8 mouse cellular contexts compared by ENCODE assay signal in the genomic region with DNA sequence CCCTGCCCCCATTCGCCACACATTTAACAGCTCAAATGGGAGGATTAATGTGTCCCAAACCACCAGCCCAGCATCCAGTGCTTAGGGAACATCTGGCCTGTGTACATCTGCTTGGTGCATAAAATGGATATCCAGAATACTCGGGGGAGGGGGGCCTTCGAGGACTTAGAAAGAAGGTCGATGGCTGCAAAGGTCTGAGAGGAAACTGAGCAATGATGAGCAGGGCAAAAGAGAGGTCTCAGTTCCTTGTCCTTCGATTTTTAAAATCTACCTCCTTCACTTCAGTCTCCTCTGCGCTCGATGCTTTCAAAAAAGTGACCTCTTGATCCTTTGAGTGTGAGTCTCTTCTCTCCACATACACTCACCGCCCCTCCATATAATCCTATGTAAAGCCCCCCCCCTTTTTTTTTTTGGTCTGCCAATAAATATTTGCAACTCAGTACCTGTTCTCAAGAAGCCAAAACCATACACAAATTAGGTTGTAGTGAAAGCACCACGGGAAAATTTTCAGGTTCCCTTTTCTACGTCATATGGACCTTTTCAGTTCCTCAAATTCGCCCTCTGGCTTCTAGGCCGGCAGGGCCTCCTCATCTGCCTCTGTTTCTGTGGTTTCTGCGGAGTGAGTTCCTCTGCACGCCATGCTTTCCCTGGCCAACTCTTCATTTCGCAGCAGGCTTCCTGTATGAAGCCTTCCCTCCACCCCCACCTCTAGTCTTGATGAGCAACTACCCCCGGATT. TPM values are rescaled to one million over a fixed set of nuclear protein-coding genes. Genes with fewer than 3 reads are reported as not detected.
DNase-seq lines count a peak whose midpoint lies in the region; ATAC-seq lines count a peak whose summit lies in the region.

No protein-coding gene starts in this region.

- peak overlapping the region; percentile 92 for H3K27ac ChIP-seq in hindbrain, embryonic 15.5 days (replicated peaks)
- peak overlapping the region; percentile 84 for H3K27ac ChIP-seq in stomach, embryonic 15.5 days

- H3K9ac ChIP-seq in hindbrain, embryonic 15.5 days = peak overlapping the region; percentile 76
- peak overlapping the region; percentile 63 for H3K9ac ChIP-seq in stomach, embryonic 15.5 days

- H3K4me1 ChIP-seq in hindbrain, embryonic 15.5 days (replicated peaks) = peaks cover 22% of the 10 kb centered on the region
- H3K4me1 ChIP-seq in stomach, embryonic 15.5 days = peaks cover 10% of the 10 kb centered on the region

- DNase-seq in gastrocnemius, postnatal 14 days = peak; percentile 26
- no peak for DNase-seq in gastrocnemius, postnatal 10 days
- DNase-seq in A20 (ENCODE audit: low read depth, low spot score) = peak; percentile 94
- peak; percentile 76 for DNase-seq in lung, postnatal 36 days
- DNase-seq in adrenal gland, adult 18-20 months (ENCODE audit: low spot score in 2 of 2) = no peak

- H3K36me3 ChIP-seq in hindbrain, embryonic 15.5 days = peaks cover 7% of the 10 kb centered on the region; the same call in 1 of the 2 replicates
- no peaks in the 10 kb centered on the region for H3K36me3 ChIP-seq in stomach, embryonic 15.5 days

- H3K9me3 ChIP-seq in hindbrain, embryonic 15.5 days = no peaks in the 10 kb centered on the region
- H3K9me3 ChIP-seq in stomach, embryonic 15.5 days = no peaks in the 10 kb centered on the region

- no peaks in the 10 kb centered on the region for H3K27me3 ChIP-seq in hindbrain, embryonic 15.5 days
- no peaks in the 10 kb centered on the region for H3K27me3 ChIP-seq in stomach, embryonic 15.5 days (replicated peaks)

- H3K4me2 ChIP-seq in hindbrain, embryonic 15.5 days = peak overlapping the region; percentile 79
- H3K4me2 ChIP-seq in stomach, embryonic 15.5 days = peak overlapping the region; percentile 77

- H3K4me3 ChIP-seq in hindbrain, embryonic 15.5 days = peak overlapping the region; percentile 77
- peak overlapping the region; percentile 68 for H3K4me3 ChIP-seq in stomach, embryonic 15.5 days (replicated peaks)

- 29% methylated on average over 16 of the region's 16 CpGs for WGBS in hindbrain, embryonic 15.5 days
- WGBS in stomach, embryonic 15.5 days = 15% methylated on average over 16 of the region's 16 CpGs

- ATAC-seq in common myeloid progenitor, adult 5-6 weeks (replicated peaks; ENCODE audit: low read depth, poor library complexity, severe bottlenecking) = peak; percentile 77
- ATAC-seq in hindbrain, embryonic 15.5 days (ENCODE audit: low FRiP score, low read depth) = no peak; the same call in 1 of the 2 replicates
- no peak; the same call in 1 of the 2 replicates for ATAC-seq in stomach, embryonic 15.5 days (ENCODE audit: insufficient read depth, low FRiP score, low read depth)

- intact Hi-C loops in gastrocnemius, postnatal 14 days (cut with DNase I; ENCODE audit: low total_unique reads) = no loop called here

RNA-seq across cellular contexts. Expression of gene Cnpy3, which starts 0.8 kb away (rescaled TPM):
- total RNA-seq in gastrocnemius, postnatal 14 days (2021) = 10 to 100 TPM; 11.3 to 16.5 TPM
- 10 to 100 TPM; 18.8 to 20.5 TPM for total RNA-seq in gastrocnemius, postnatal 10 days (2021)
- 76.0 and 76.7 TPM in 2 replicates for total RNA-seq in common myeloid progenitor, adult 5-6 weeks (2017)
- 67.2 and 73.5 TPM in 2 replicates for polyA plus RNA-seq in hindbrain, embryonic 15.5 days (2015; fragmentation: Nextera tagmentation; extraction: Ambion mirVana)
- 79.0 and 79.3 TPM in 2 replicates for polyA plus RNA-seq in stomach, embryonic 15.5 days (2015; fragmentation: Nextera tagmentation; extraction: Ambion mirVana)
- 10 to 100 TPM; 44.8 to 55.9 TPM for total RNA-seq in adrenal gland, adult 18-20 months (2021)

RNA-seq across cellular contexts. Expression of gene Ptcra, which starts 12.3 kb away (rescaled TPM):
- not detected for total RNA-seq in gastrocnemius, postnatal 14 days (2021)
- total RNA-seq in gastrocnemius, postnatal 10 days (2021) = under 1 TPM in 1 of 2 experiments, not detected in 1; 0.19 TPM
- not detected in 2 replicates for total RNA-seq in common myeloid progenitor, adult 5-6 weeks (2017)
- polyA plus RNA-seq in hindbrain, embryonic 15.5 days (2015; fragmentation: Nextera tagmentation; extraction: Ambion mirVana) = 0.19 and 0.45 TPM in 2 replicates
- 0.37 and 0.57 TPM in 2 replicates for polyA plus RNA-seq in stomach, embryonic 15.5 days (2015; fragmentation: Nextera tagmentation; extraction: Ambion mirVana)
- not detected for total RNA-seq in adrenal gland, adult 18-20 months (2021)

RNA-seq across cellular contexts. Expression of gene 2310039H08Rik, which starts 21.2 kb away (rescaled TPM):
- 10 to 100 TPM; 37.8 to 40.2 TPM for total RNA-seq in gastrocnemius, postnatal 14 days (2021)
- 10 to 100 TPM; 45.1 to 47.5 TPM for total RNA-seq in gastrocnemius, postnatal 10 days (2021)
- 15.3 and 16.2 TPM in 2 replicates for total RNA-seq in common myeloid progenitor, adult 5-6 weeks (2017)
- 53.6 and 58.8 TPM in 2 replicates for polyA plus RNA-seq in hindbrain, embryonic 15.5 days (2015; fragmentation: Nextera tagmentation; extraction: Ambion mirVana)
- 76.0 and 89.3 TPM in 2 replicates for polyA plus RNA-seq in stomach, embryonic 15.5 days (2015; fragmentation: Nextera tagmentation; extraction: Ambion mirVana)
- total RNA-seq in adrenal gland, adult 18-20 months (2021) = 10 to 100 TPM; 39.6 to 63.0 TPM

RNA-seq across cellular contexts. Expression of gene Gnmt, which starts 22.3 kb away (rescaled TPM):
- total RNA-seq in gastrocnemius, postnatal 14 days (2021) = under 1 TPM; 0.41 to 0.75 TPM
- under 1 TPM; 0.38 to 0.68 TPM for total RNA-seq in gastrocnemius, postnatal 10 days (2021)
- total RNA-seq in common myeloid progenitor, adult 5-6 weeks (2017) = not detected in 2 replicates
- polyA plus RNA-seq in hindbrain, embryonic 15.5 days (2015; fragmentation: Nextera tagmentation; extraction: Ambion mirVana) = 0.86 and 1.9 TPM in 2 replicates
- 12.5 and 15.0 TPM in 2 replicates for polyA plus RNA-seq in stomach, embryonic 15.5 days (2015; fragmentation: Nextera tagmentation; extraction: Ambion mirVana)
- 1 to 10 TPM; 1.2 to 2.0 TPM for total RNA-seq in adrenal gland, adult 18-20 months (2021)

RNA-seq across cellular contexts. Expression of gene Rpl7l1, which starts 31.2 kb away (rescaled TPM):
- 10 to 100 TPM; 54.3 to 57.3 TPM for total RNA-seq in gastrocnemius, postnatal 14 days (2021)
- 10 to 100 TPM; 59.4 to 70.8 TPM for total RNA-seq in gastrocnemius, postnatal 10 days (2021)
- 129 and 146 TPM in 2 replicates for total RNA-seq in common myeloid progenitor, adult 5-6 weeks (2017)
- polyA plus RNA-seq in hindbrain, embryonic 15.5 days (2015; fragmentation: Nextera tagmentation; extraction: Ambion mirVana) = 82.2 and 87.9 TPM in 2 replicates
- polyA plus RNA-seq in stomach, embryonic 15.5 days (2015; fragmentation: Nextera tagmentation; extraction: Ambion mirVana) = 145 and 155 TPM in 2 replicates
- total RNA-seq in adrenal gland, adult 18-20 months (2021) = 100 to 1,000 TPM in 1 of 2 experiments, 10 to 100 TPM in 1; 93.5 to 103 TPM

Comparison
In these comparisons a context has a peak if more than half of its experiments do, and no peak if none do; other contexts are left out.
1. DNase-seq: peak in gastrocnemius, postnatal 14 days (single experiment), A20 (single experiment) and lung, postnatal 36 days (single experiment); none in gastrocnemius, postnatal 10 days (single experiment) and adrenal gland, adult 18-20 months (0 of 2).